Mouse (Mus musculus) lung, adult 2 months (tissue): ENCODE results near the gene Glmn.

ENCODE experiments used
- CTCF ChIP-seq: fragments of 200-500 bp; IDR thresholded peaks from 2 replicates; pipeline ENCODE4 v1.5.1; 2011; ENCODE audit warnings: mild to moderate bottlenecking, low read length, control low read depth; ENCODE audit not compliant: insufficient read depth
- POLR2A ChIP-seq: fragments of 200-500 bp; IDR thresholded peaks from 2 replicates; pipeline ENCODE4 v1.6.1; 2011; ENCODE audit warnings: low read depth, mild to moderate bottlenecking, control low read depth, low read length, borderline replicate concordance; ENCODE audit errors: extremely low read depth

DNA sequence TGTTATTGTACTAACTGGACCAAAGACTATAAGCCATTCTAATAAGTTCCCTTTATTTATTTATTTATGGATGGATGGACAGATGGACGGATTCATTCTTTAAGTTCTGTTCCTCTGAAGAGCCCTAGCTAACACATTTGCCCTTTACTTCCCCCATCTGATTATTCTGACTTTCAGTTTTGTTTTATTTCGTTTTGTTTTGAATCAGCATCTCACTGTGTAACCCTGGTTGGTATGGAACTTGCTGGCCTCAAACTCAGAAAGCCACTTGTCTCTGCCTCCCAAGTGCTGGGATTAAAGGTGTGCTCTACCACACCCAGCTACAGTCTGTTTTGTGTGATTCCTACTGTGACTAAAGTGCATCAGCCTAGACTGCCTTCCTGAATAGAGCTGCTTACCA is 48.2 kb upstream of the Glmn start:
- TF ChIP-seq CTCF, result no peak
- TF ChIP-seq POLR2A, result no peak
